Mouse (Mus musculus) liver, postnatal 0 days (tissue): ENCODE measurements around the gene Sema6c.
A peak's percentile ranks its signal among the peaks of the same experiment; 100 is the strongest.

Experiments
- CTCF ChIP-seq: sonication (generic); IDR thresholded peaks from 2 replicates; pipeline ENCODE4 v1.5.1; 2016; ENCODE audit warnings: antibody characterized with exemption, low read depth
- EP300 ChIP-seq: IDR thresholded peaks from 2 replicates; pipeline ENCODE4 v1.6.1; 2016; ENCODE audit warnings: antibody characterized with exemption, low read depth, mild to moderate bottlenecking

DNA sequence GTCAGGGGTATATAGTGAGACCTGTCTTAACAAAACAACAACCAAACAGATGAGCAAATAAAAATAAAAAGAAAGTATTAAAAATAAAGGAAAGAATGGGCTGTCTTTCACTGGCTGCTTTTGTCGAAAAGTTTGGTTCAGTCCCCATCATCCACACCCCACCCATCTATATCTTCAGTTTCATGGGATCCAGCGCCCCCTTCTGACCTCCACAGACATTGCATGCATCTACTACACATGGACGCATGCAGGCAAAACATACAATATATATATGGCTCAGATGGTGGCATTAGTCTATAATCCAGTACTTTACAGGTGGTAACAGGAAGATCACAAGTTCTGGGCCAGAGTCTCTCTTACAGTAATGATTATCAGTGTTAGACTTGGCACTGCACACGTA lies 6.4 kb upstream of the Sema6c start:
- TF ChIP-seq CTCF (peak; percentile 80), EP300 (no peak)
